Comparison of ENCODE assay signal across 10 mouse cellular contexts in genomic region chr7:67443666-67444065, GRCm38 (mm10).
DNase-seq lines count a peak whose midpoint lies in the region; ATAC-seq and TF ChIP-seq lines count a peak whose summit lies in the region.
"Had no signal": no experiment of that assay in that cellular context is flagged by ENCODE, and none has a peak within 500 bp of the region (broad histone marks: within the 10 kb centered on the region; RNA-seq: fewer than 3 reads in every experiment).

No protein-coding gene starts in this region.

- H3K9ac ChIP-seq in embryonic facial prominence, embryonic 12.5 days: no peak overlapping the region
- no peak overlapping the region for H3K9ac ChIP-seq in midbrain, embryonic 12.5 days (replicated peaks)

- ATAC-seq in embryonic facial prominence, embryonic 12.5 days (ENCODE audit: insufficient number of reproducible peaks, insufficient read depth, low FRiP score, low TSS enrichment): no peak
- ATAC-seq in midbrain, embryonic 12.5 days (ENCODE audit: low FRiP score, low read depth): no peak

- TF ChIP-seq CTCF in left cerebral cortex, adult 2 months (IDR thresholded peaks at IDR 0.05): no peak

- intact Hi-C loops in left cerebral cortex, adult 2 months (cut with DNase I): loop anchor here (5.0 kb wide), 1 partner anchor 71 kb away; the partner anchor contains the start of gene Mef2a

- no peaks in the 10 kb centered on the region for H3K27me3 ChIP-seq in embryonic facial prominence, embryonic 12.5 days
- no peaks in the 10 kb centered on the region for H3K27me3 ChIP-seq in embryonic facial prominence, embryonic 10.5 days (replicated peaks; ENCODE audit: low read depth, poor library complexity, severe bottlenecking)
- H3K27me3 ChIP-seq in midbrain, embryonic 12.5 days: no peaks in the 10 kb centered on the region

- H3K36me3 ChIP-seq in embryonic facial prominence, embryonic 12.5 days: no peaks in the 10 kb centered on the region
- no peaks in the 10 kb centered on the region for H3K36me3 ChIP-seq in embryonic facial prominence, embryonic 10.5 days (replicated peaks)
- H3K36me3 ChIP-seq in midbrain, embryonic 12.5 days: no peaks in the 10 kb centered on the region

- H3K4me3 ChIP-seq in embryonic facial prominence, embryonic 12.5 days: no peak overlapping the region
- H3K4me3 ChIP-seq in embryonic facial prominence, embryonic 10.5 days: no peak overlapping the region
- no peak overlapping the region for H3K4me3 ChIP-seq in left cerebral cortex, adult 2 months
- H3K4me3 ChIP-seq in midbrain, embryonic 12.5 days: no peak overlapping the region

- H3K27ac ChIP-seq in embryonic facial prominence, embryonic 12.5 days: peak overlapping the region; percentile 83; the same call in 1 of the 2 replicates
- no peak overlapping the region for H3K27ac ChIP-seq in embryonic facial prominence, embryonic 10.5 days (replicated peaks)
- peak overlapping the region; percentile 87 for H3K27ac ChIP-seq in left cerebral cortex, adult 2 months
- H3K27ac ChIP-seq in midbrain, embryonic 12.5 days (replicated peaks): peak overlapping the region; percentile 68; the same call in 1 of the 2 replicates

- DNase-seq in embryonic facial prominence, embryonic 10.5 days (ENCODE audit: low spot score): no peak
- DNase-seq in left cerebral cortex, adult 2 months (ENCODE audit: extremely low spot score in 1 of 2, low spot score in 2 of 2): no peak
- no peak for DNase-seq in left cerebral cortex, adult 18-20 months (ENCODE audit: low spot score in 2 of 2)
- peak; percentile 25 to 27 for DNase-seq in thymus, postnatal 10 days (ENCODE audit: low spot score in 2 of 2)
- DNase-seq in embryo, embryonic 10 days (ENCODE audit: low spot score): no peak
- DNase-seq in cerebellum, adult 9-10 months: no peak
- DNase-seq: kidney, postnatal 25 days had no signal

- 89% methylated on average over 3 of the region's 3 CpGs for WGBS in embryonic facial prominence, embryonic 12.5 days
- 78% methylated on average over 3 of the region's 3 CpGs for WGBS in embryonic facial prominence, embryonic 10.5 days
- 74% methylated on average over 3 of the region's 3 CpGs for WGBS in midbrain, embryonic 12.5 days

- peaks cover 44% of the 10 kb centered on the region for H3K4me1 ChIP-seq in embryonic facial prominence, embryonic 12.5 days
- H3K4me1 ChIP-seq in embryonic facial prominence, embryonic 10.5 days: peaks cover 41% of the 10 kb centered on the region
- peaks cover 33% of the 10 kb centered on the region for H3K4me1 ChIP-seq in midbrain, embryonic 12.5 days

- no peaks in the 10 kb centered on the region for H3K9me3 ChIP-seq in embryonic facial prominence, embryonic 12.5 days
- no peaks in the 10 kb centered on the region for H3K9me3 ChIP-seq in embryonic facial prominence, embryonic 10.5 days
- H3K9me3 ChIP-seq in midbrain, embryonic 12.5 days: no peaks in the 10 kb centered on the region

- H3K4me2 ChIP-seq in embryonic facial prominence, embryonic 12.5 days (replicated peaks): no peak overlapping the region; the same call in 1 of the 2 replicates
- 0 out of 2 replicates have a peak overlapping the region, but pooled peaks have one; percentile 21 for H3K4me2 ChIP-seq in midbrain, embryonic 12.5 days (replicated peaks)
- H3K4me2 ChIP-seq: liver, embryonic 11.5 days had no signal

Comparison
In these comparisons a context has a peak if more than half of its experiments do, and no peak if none do; other contexts are left out.
1. DNase-seq: peak in thymus, postnatal 10 days (2 of 2); none in embryonic facial prominence, embryonic 10.5 days (single experiment), left cerebral cortex, adult 2 months (0 of 2), left cerebral cortex, adult 18-20 months (0 of 2), embryo, embryonic 10 days (single experiment) and cerebellum, adult 9-10 months (single experiment).